Mouse (Mus musculus): ENCODE data around the gene Gm49355. TPM values are rescaled to one million over a fixed set of nuclear protein-coding genes. Genes with fewer than 3 reads are reported as not detected.
A peak's percentile ranks its signal among the peaks of the same experiment; 100 is the strongest.

Gene Gm49355
- total and polyA plus RNA-seq, 2 experiments, result 0.18 TPM; not detected in 1

DNA sequence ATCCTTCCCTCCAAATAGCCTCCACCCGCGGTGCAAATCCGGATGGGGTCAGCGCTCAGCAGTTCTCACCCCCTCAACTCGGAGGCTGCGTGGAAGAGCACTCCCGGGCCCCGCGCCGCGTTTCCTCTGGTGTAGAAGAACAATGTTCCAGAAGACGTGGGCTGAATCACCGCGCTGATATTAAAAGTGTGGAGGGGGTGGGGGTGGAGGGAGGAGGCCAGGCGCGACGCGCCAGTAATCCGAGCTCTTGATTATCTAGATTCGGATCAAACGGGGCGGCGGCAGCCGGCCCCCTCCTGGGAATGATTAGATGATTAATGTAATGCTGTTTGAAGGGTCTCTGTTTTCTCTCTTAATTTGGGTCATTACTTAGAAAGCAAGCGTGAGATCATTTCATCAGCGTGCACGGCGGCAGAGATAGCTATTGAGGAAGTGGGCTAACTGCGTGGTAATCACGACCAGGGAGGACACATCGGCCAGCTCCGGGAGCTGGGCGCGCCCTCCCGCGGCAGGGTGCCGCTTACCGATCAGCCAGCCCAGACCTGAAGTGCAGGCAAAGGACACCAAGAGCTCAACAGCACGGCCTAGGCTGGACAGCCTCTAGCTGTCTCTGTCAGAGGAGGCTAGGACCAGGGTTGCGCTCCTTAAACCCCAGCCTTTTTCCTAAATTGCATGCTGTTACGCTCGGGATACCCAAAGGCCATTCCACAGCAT is 57.5 kb downstream of the Gm49355 start:
- no peaks in the 10 kb centered on the region for H3K79me2 ChIP-seq (ENCODE audit: control insufficient read depth, insufficient read depth, low read length)
- no peak overlapping the region for H3K9ac ChIP-seq (ENCODE audit: low read depth, low read length)
- no peak overlapping the region for H3K27ac ChIP-seq (replicated peaks; ENCODE audit: insufficient read depth, low read depth, low read length)
- H3K36me3 ChIP-seq (ENCODE audit: control insufficient read depth, insufficient read depth, low read length), result no peaks in the 10 kb centered on the region
- H3K4me3 ChIP-seq (ENCODE audit: insufficient read depth, low read depth, low read length), result no peak overlapping the region
- H3K27me3 ChIP-seq (ENCODE audit: control insufficient read depth, insufficient read depth, low read length), result peaks cover 37% of the 10 kb centered on the region
- 1% methylated on average over 42 of the region's 42 CpGs for WGBS
- H3K4me1 ChIP-seq (ENCODE audit: control insufficient read depth, insufficient read depth, low read length), result no peaks in the 10 kb centered on the region; the same call in 1 of the 2 replicates
- TF ChIP-seq POLR2A (IDR thresholded peaks at IDR 0.05; ENCODE audit: extremely low read depth, insufficient read depth, low read length), result no peak
- TF ChIP-seq CTCF (IDR thresholded peaks at IDR 0.05; ENCODE audit: low read depth, low read length), result 0 out of 2 replicates have a peak, but pooled peaks have one; percentile 1
- DNase-seq (ENCODE audit: extremely low read depth, low read depth, low spot score), result no peak

- TF ChIP-seq CTCF (IDR thresholded peaks at IDR 0.05; ENCODE audit: low read depth, low read length) (no peak), POLR2A (IDR thresholded peaks at IDR 0.05; ENCODE audit: extremely low read depth, insufficient read depth, low read length) (no peak)
- Histone ChIP-seq H3K27ac (replicated peaks; ENCODE audit: insufficient read depth, low read depth, low read length) (no peak overlapping the region), H3K36me3 (ENCODE audit: control insufficient read depth, insufficient read depth, low read length) (no peaks in the 10 kb centered on the region), H3K27me3 (ENCODE audit: control insufficient read depth, insufficient read depth, low read length) (peaks cover 37% of the 10 kb centered on the region), H3K4me3 (ENCODE audit: insufficient read depth, low read depth, low read length) (no peak overlapping the region), H3K4me1 (ENCODE audit: control insufficient read depth, insufficient read depth, low read length) (no peaks in the 10 kb centered on the region; the same call in 1 of the 2 replicates), H3K9ac (ENCODE audit: low read depth, low read length) (no peak overlapping the region), H3K79me2 (ENCODE audit: control insufficient read depth, insufficient read depth, low read length) (no peaks in the 10 kb centered on the region)
- 6% methylated on average over 24 of the region's 24 CpGs for WGBS
- no peak for DNase-seq (ENCODE audit: extremely low read depth, low read depth, low spot score)
Observed at GRCm38 (mm10) chr14:12341789-12342457, 58.1 kb downstream of the Gm49355 start.

- H3K27me3 ChIP-seq (ENCODE audit: control insufficient read depth, insufficient read depth, low read length), result peaks cover 40% of the 10 kb centered on the region
- WGBS, result 5% methylated on average over 23 of the region's 23 CpGs
- no peak for TF ChIP-seq POLR2A (IDR thresholded peaks at IDR 0.05; ENCODE audit: extremely low read depth, insufficient read depth, low read length)
- TF ChIP-seq CTCF (IDR thresholded peaks at IDR 0.05; ENCODE audit: low read depth, low read length), result no peak
Observed at GRCm38 (mm10) chr14:12342458-12343131, 58.8 kb downstream of the Gm49355 start.

GRCm38 (mm10) chr14:12343451-12343941 is 59.7 kb downstream of the Gm49355 start:
- WGBS, result 6% methylated on average over 20 of the region's 20 CpGs
- TF ChIP-seq CTCF (IDR thresholded peaks at IDR 0.05; ENCODE audit: low read depth, low read length), result no peak
- no peak for TF ChIP-seq POLR2A (IDR thresholded peaks at IDR 0.05; ENCODE audit: extremely low read depth, insufficient read depth, low read length)

More at GRCm38 (mm10) chr14:12342458-12343131, 58.8 kb downstream of the Gm49355 start:
- H3K36me3 ChIP-seq (ENCODE audit: control insufficient read depth, insufficient read depth, low read length), result no peaks in the 10 kb centered on the region
- H3K4me1 ChIP-seq (ENCODE audit: control insufficient read depth, insufficient read depth, low read length), result no peaks in the 10 kb centered on the region; the same call in 1 of the 2 replicates
- DNase-seq (ENCODE audit: extremely low read depth, low read depth, low spot score), result no peak
- no peak overlapping the region for H3K4me3 ChIP-seq (ENCODE audit: insufficient read depth, low read depth, low read length)
- H3K79me2 ChIP-seq (ENCODE audit: control insufficient read depth, insufficient read depth, low read length), result no peaks in the 10 kb centered on the region
- no peak overlapping the region for H3K27ac ChIP-seq (replicated peaks; ENCODE audit: insufficient read depth, low read depth, low read length)
- no peak overlapping the region for H3K9ac ChIP-seq (ENCODE audit: low read depth, low read length)

DNA sequence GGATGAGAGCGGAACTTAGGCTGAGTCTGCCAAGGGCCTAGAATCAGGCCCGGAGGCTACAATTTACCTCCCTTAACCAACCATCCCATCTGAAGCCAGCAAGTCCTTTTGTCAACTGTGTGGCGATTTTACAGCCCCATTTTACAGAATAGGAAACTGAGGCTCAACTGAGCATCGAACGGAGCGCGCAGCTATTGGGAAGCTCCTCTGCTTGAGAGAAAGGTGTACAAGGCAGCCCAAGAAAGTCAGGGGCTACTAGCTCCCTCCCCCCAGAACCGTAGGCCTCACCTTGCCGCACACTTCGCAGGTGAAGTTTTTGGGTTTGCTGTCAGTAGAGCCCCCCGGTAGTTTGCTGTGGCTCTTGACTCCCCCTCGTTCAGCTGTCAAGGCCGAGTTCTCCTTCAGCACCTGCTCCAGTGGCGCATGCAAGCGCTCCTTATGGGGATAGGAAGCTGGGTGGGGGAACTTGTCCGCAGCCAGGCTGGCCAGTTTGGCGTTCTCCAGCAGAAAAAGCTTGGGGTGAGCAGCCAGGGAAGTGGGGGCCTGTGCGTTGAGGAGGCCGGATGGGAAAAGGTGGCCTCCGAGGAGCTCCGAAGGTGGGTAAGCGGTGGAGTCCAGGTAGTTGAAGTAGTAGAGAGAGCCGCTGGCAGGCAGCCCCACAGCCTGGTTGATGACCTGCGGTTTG is 60.4 kb downstream of the Gm49355 start:
- DNase-seq (ENCODE audit: extremely low read depth, low read depth, low spot score), result no peak
- Histone ChIP-seq H3K9ac (ENCODE audit: low read depth, low read length) (no peak overlapping the region), H3K36me3 (ENCODE audit: control insufficient read depth, insufficient read depth, low read length) (no peaks in the 10 kb centered on the region), H3K4me1 (ENCODE audit: control insufficient read depth, insufficient read depth, low read length) (no peaks in the 10 kb centered on the region; the same call in 1 of the 2 replicates), H3K4me3 (ENCODE audit: insufficient read depth, low read depth, low read length) (no peak overlapping the region), H3K79me2 (ENCODE audit: control insufficient read depth, insufficient read depth, low read length) (no peaks in the 10 kb centered on the region), H3K27me3 (ENCODE audit: control insufficient read depth, insufficient read depth, low read length) (peaks cover 37% of the 10 kb centered on the region), H3K27ac (replicated peaks; ENCODE audit: insufficient read depth, low read depth, low read length) (no peak overlapping the region)
- no peak for TF ChIP-seq CTCF (IDR thresholded peaks at IDR 0.05; ENCODE audit: low read depth, low read length)
- no peak for TF ChIP-seq POLR2A (IDR thresholded peaks at IDR 0.05; ENCODE audit: extremely low read depth, insufficient read depth, low read length)
- WGBS, result 6% methylated on average over 24 of the region's 24 CpGs

More at GRCm38 (mm10) chr14:12343451-12343941, 59.7 kb downstream of the Gm49355 start:
- H3K4me1 ChIP-seq (ENCODE audit: control insufficient read depth, insufficient read depth, low read length), result no peaks in the 10 kb centered on the region; the same call in 1 of the 2 replicates
- DNase-seq (ENCODE audit: extremely low read depth, low read depth, low spot score), result no peak
- H3K27me3 ChIP-seq (ENCODE audit: control insufficient read depth, insufficient read depth, low read length), result peaks cover 36% of the 10 kb centered on the region
- no peak overlapping the region for H3K4me3 ChIP-seq (ENCODE audit: insufficient read depth, low read depth, low read length)
- no peak overlapping the region for H3K9ac ChIP-seq (ENCODE audit: low read depth, low read length)
- no peaks in the 10 kb centered on the region for H3K36me3 ChIP-seq (ENCODE audit: control insufficient read depth, insufficient read depth, low read length)
- H3K79me2 ChIP-seq (ENCODE audit: control insufficient read depth, insufficient read depth, low read length), result no peaks in the 10 kb centered on the region
- no peak overlapping the region for H3K27ac ChIP-seq (replicated peaks; ENCODE audit: insufficient read depth, low read depth, low read length)
